Mouse (Mus musculus) MEL (cell line): ENCODE data around the gene Slc30a3. TPM values are rescaled to one million over a fixed set of nuclear protein-coding genes. Genes with fewer than 3 reads are reported as not detected.

ENCODE experiments used
- DNase-seq: peaks from one replicate; pipeline ENCODE4 v3.0.0; 2011; ENCODE audit warnings: low read depth, low spot score
- H3K27ac ChIP-seq: 2 replicates; pipeline ENCODE4 v1.5.1; 2012; ENCODE audit warnings: low read depth, mild to moderate bottlenecking, control low read depth, low read length, moderate library complexity; ENCODE audit not compliant: control insufficient read depth
- H3K27me3 ChIP-seq, 2 experiments: fragments of 150-350 bp in 1 of 2; sonication (generic) in 1 of 2; 2 replicates each; pipeline ENCODE4 v1.6.1; 2012; ENCODE audit warnings: low read length in 2 of 2, mild to moderate bottlenecking in 2 of 2, improper control_type of control experiment in 1 of 2, moderate library complexity in 1 of 2; ENCODE audit not compliant: insufficient read depth in 2 of 2, control insufficient read depth in 1 of 2
- H3K36me3 ChIP-seq, 2 experiments: 2 replicates each; pipeline ENCODE4 v1.6.1; 2012 to 2014; ENCODE audit warnings: low read length in 2 of 2, improper control_type of control experiment in 1 of 2, inconsistent platforms in 1 of 2, mild to moderate bottlenecking in 1 of 2; ENCODE audit not compliant: insufficient read depth in 2 of 2, control insufficient read depth in 1 of 2
- H3K4me1 ChIP-seq, 2 experiments: fragments of 150-350 bp in 1 of 2; sonication (generic) in 1 of 2; 2 replicates each; pipeline ENCODE4 v1.6.1; 2012; ENCODE audit warnings: low read length in 2 of 2, improper control_type of control experiment in 1 of 2, mild to moderate bottlenecking in 1 of 2; ENCODE audit not compliant: insufficient read depth in 2 of 2, control insufficient read depth in 1 of 2
- H3K4me3 ChIP-seq, 2 experiments: fragments of 150-350 bp in 1 of 2; sonication (generic) in 1 of 2; 2 replicates each; pipeline ENCODE4 v1.5.1; 2012; ENCODE audit warnings: low read depth in 2 of 2, low read length in 2 of 2, mild to moderate bottlenecking in 2 of 2, moderate library complexity in 2 of 2, control low read depth in 1 of 2, improper control_type of control experiment in 1 of 2; ENCODE audit not compliant: control insufficient read depth in 1 of 2, insufficient read depth in 1 of 2
- H3K79me2 ChIP-seq: 2 replicates; pipeline ENCODE4 v1.6.1; 2012; ENCODE audit warnings: mild to moderate bottlenecking, low read length, moderate library complexity; ENCODE audit not compliant: control insufficient read depth, poor library complexity, insufficient read depth
- H3K9ac ChIP-seq: 2 replicates; pipeline ENCODE4 v1.6.1; 2012; ENCODE audit warnings: low read depth, mild to moderate bottlenecking, control low read depth, low read length, moderate library complexity; ENCODE audit not compliant: control insufficient read depth, poor library complexity, severe bottlenecking
- H3K9me3 ChIP-seq: fragments of 150-350 bp; sonication (generic); replicated peaks from 2 replicates; pipeline ENCODE4 v1.6.1; 2012; ENCODE audit warnings: mild to moderate bottlenecking, low read length, improper control_type of control experiment, moderate library complexity; ENCODE audit not compliant: insufficient read depth
- BHLHE40 ChIP-seq: IDR thresholded peaks from 2 replicates; pipeline ENCODE4 v1.6.1; 2012; ENCODE audit warnings: low read depth, mild to moderate bottlenecking, inconsistent platforms, low read length, improper control_type of control experiment, borderline replicate concordance
- CTCF ChIP-seq, 3 experiments: IDR thresholded peaks in 2 of 3; conservative IDR thresholded peaks in 1 of 3; 2 replicates each; pipeline ENCODE4 v1.5.1; 2011 to 2012; ENCODE audit warnings: low read length in 3 of 3, low read depth in 2 of 3, mild to moderate bottlenecking in 2 of 3, improper control_type of control experiment in 1 of 3, inconsistent platforms in 1 of 3, mixed read lengths in 1 of 3, moderate library complexity in 1 of 3; ENCODE audit not compliant: control insufficient read depth in 1 of 3, insufficient read depth in 1 of 3, poor library complexity in 1 of 3, severe bottlenecking in 1 of 3
- GATA1 ChIP-seq: IDR thresholded peaks from 2 replicates; pipeline ENCODE4 v1.6.1; 2011; ENCODE audit warnings: low read depth, low read length, improper control_type of control experiment
- KAT2A ChIP-seq: conservative IDR thresholded peaks from 2 replicates; pipeline ENCODE4 v1.6.1; 2012; ENCODE audit warnings: low read depth, low read length, improper control_type of control experiment, inconsistent platforms
- MAZ ChIP-seq: IDR thresholded peaks from 2 replicates; pipeline ENCODE4 v1.6.1; 2012; ENCODE audit warnings: low read depth, mild to moderate bottlenecking, inconsistent platforms, low read length, improper control_type of control experiment
- MXI1 ChIP-seq: IDR thresholded peaks from 2 replicates; pipeline ENCODE4 v1.6.1; 2011; ENCODE audit warnings: mild to moderate bottlenecking, low read depth, low read length, improper control_type of control experiment
- POLR2AphosphoS5 ChIP-seq: IDR thresholded peaks from 2 replicates; pipeline ENCODE4 v1.6.1; 2012; ENCODE audit warnings: low read depth, borderline replicate concordance, mild to moderate bottlenecking, inconsistent platforms, low read length, moderate library complexity, mixed read lengths
- RCOR1 ChIP-seq: IDR thresholded peaks from 2 replicates; pipeline ENCODE4 v1.6.1; 2012; ENCODE audit warnings: low read depth, mild to moderate bottlenecking, inconsistent platforms, low read length, improper control_type of control experiment
- SIN3A ChIP-seq: IDR thresholded peaks from 2 replicates; pipeline ENCODE4 v1.6.1; 2012; ENCODE audit warnings: low read length, improper control_type of control experiment, inconsistent platforms
- TAL1 ChIP-seq: IDR thresholded peaks from 2 replicates; pipeline ENCODE4 v1.6.1; 2012; ENCODE audit warnings: mild to moderate bottlenecking, inconsistent platforms, low read length, moderate library complexity, mixed read lengths
- USF1 ChIP-seq: IDR thresholded peaks from 2 replicates; pipeline ENCODE4 v1.6.1; 2014; ENCODE audit warnings: low read depth, mild to moderate bottlenecking, inconsistent platforms, low read length, improper control_type of control experiment, moderate library complexity
- USF2 ChIP-seq, 2 experiments: IDR thresholded peaks; 2 replicates each; pipeline ENCODE4 v1.6.1; 2011 to 2012; ENCODE audit warnings: improper control_type of control experiment in 2 of 2, low read length in 2 of 2, borderline replicate concordance in 1 of 2, inconsistent platforms in 1 of 2, low read depth in 1 of 2, mild to moderate bottlenecking in 1 of 2; ENCODE audit not compliant: insufficient read depth in 1 of 2
- ZC3H11A ChIP-seq: IDR thresholded peaks from 2 replicates; pipeline ENCODE4 v1.6.1; 2012; ENCODE audit warnings: low read depth, mild to moderate bottlenecking, inconsistent platforms, low read length, improper control_type of control experiment
- ZNF384 ChIP-seq: IDR thresholded peaks from 2 replicates; pipeline ENCODE4 v1.6.1; 2012; ENCODE audit warnings: low read depth, mild to moderate bottlenecking, inconsistent platforms, low read length, improper control_type of control experiment
- polyA plus RNA-seq, 2 experiments: library from polyadenylated mRNA; stranded (reverse) in 1 of 2; unstranded in 1 of 2; fragments of >175 nt in 1 of 2; fragments of >200 nt in 1 of 2; gene quantifications; 2 replicates each; pipeline versions ENCODE4 v1.2.1 to v1.2.4; 2012; ENCODE audit warnings: low replicate concordance in 2 of 2, low read depth in 1 of 2; ENCODE audit not compliant: insufficient read length in 2 of 2, insufficient read depth in 1 of 2, missing spikeins in 1 of 2
- total RNA-seq: library from RNA; depleted of rRNA; stranded (reverse); fragments of 300-350 nt; gene quantifications from 2 replicates; pipeline ENCODE4 v1.2.3, GENCODE M21; 2012

The Slc30a3 gene
- total and polyA plus RNA-seq, 3 experiments: not detected

DNA sequence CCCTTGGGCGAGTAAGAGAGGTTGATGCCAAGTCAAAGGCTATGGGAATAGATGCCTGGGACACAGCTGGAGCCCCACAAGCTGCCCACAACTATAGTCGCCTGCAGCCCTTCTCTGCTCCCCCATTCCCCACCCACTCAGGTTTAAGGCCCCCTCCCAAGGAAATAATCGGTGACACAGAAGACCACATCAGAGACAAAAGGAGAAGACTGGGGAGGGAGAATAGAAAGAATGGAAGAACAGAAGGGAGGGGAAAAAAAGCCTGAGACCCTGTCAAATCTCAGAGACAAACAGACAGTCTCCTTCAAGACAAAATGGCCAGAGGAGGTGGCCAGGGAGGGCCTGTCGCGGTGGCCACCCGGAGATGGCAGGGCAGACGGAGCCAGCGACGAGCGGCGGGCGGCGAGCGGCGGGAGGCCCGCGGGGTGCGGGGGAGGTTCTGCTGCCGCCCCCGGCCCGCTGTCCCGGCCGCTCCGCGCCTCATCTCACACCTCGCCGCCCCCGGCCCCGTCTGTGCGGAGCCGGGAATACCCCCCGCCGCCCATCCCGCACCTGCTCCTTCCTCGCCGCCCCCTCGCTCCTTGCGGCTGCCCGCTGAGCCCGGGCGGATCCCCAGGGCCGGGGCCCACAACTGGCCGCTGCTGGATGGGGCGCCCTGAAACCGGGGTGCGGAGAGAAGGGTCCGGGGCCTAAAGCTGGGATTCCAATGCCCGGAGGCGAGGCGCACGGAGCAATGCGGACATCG, 15.6 kb downstream of the Slc30a3 start:
- TF ChIP-seq MAZ (no peak), MXI1 (no peak), GATA1 (no peak), RCOR1 (no peak), BHLHE40 (no peak), KAT2A (no peak), CTCF (IDR thresholded peaks at IDR 0.05 in 2 of 3, conservative IDR thresholded peaks at IDR 0.05 in 1 of 3; ENCODE audit: control insufficient read depth in 1 of 3, insufficient read depth in 1 of 3, low read depth in 2 of 3, low read length in 3 of 3, poor library complexity in 1 of 3, severe bottlenecking in 1 of 3) (no peak), ZC3H11A (no peak), POLR2AphosphoS5 (no peak), TAL1 (no peak), USF1 (no peak)
- TF ChIP-seq, all 39 proteins: peak for 0
- Histone ChIP-seq H3K27me3 (peaks cover 18% of the 10 kb centered on the region in 2 experiments), H3K9ac (no peak overlapping the region), H3K4me1 (no peaks in the 10 kb centered on the region), H3K79me2 (no peaks in the 10 kb centered on the region), H3K4me3 (no peak overlapping the region), H3K9me3 (no peaks in the 10 kb centered on the region), H3K27ac (no peak overlapping the region), H3K36me3 (no peaks in the 10 kb centered on the region)
- DNase-seq: no peak

DNA sequence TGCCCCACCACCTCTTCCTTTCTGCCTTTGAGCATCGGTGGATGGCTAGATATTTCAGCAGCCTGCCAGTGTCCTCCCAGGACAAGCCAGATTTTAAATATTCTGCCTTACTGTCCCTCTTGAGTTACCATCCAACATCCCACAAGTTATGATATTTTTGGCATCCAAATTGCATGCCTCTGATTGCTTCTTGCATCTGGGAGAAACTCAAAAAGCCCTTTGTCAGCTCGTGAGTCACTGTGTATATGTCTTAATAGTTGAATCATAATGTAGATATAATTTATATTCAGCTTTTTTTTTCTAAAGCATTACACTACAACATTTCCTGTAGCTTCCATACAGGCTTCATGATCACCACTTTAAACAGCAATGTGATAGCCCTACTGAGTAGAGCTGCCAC, 20.9 kb downstream of the Slc30a3 start:
- Histone ChIP-seq H3K36me3 (peaks cover 0 to 3% of the 10 kb centered on the region in 2 experiments; a peak in 2 of 4 replicates), H3K27ac (no peak overlapping the region), H3K79me2 (no peaks in the 10 kb centered on the region), H3K9ac (no peak overlapping the region), H3K27me3 (peaks cover 16 to 18% of the 10 kb centered on the region in 2 experiments), H3K4me1 (peaks cover 0 to 11% of the 10 kb centered on the region in 2 experiments; a peak in 2 of 4 replicates), H3K4me3 (no peak overlapping the region), H3K9me3 (no peaks in the 10 kb centered on the region)
- TF ChIP-seq SIN3A: no peak
- TF ChIP-seq GATA1: no peak
- no peak for TF ChIP-seq ZC3H11A
- no peak for TF ChIP-seq USF2 (IDR thresholded peaks at IDR 0.05; ENCODE audit: borderline replicate concordance in 1 of 2, insufficient read depth in 1 of 2, low read depth in 1 of 2, low read length in 2 of 2)
- no peak for TF ChIP-seq ZNF384
- DNase-seq: no peak
